Mouse (Mus musculus) hindbrain, embryonic 11.5 days (tissue): Measurements from ENCODE around the gene C8a. TPM values are rescaled to one million over a fixed set of nuclear protein-coding genes. Genes with fewer than 3 reads are reported as not detected.

Experiments used
- ATAC-seq: fragments of 200-750 bp; cut with Nextera tagmentation; 2 replicates; pipeline ENCODE4 v1.8.0; 2017; ENCODE audit warnings: mild to moderate bottlenecking, moderate TSS enrichment, moderate library complexity; ENCODE audit not compliant: low FRiP score
- DNase-seq: peaks from one replicate; pipeline ENCODE4 v3.0.0-alpha.2; 2015; ENCODE audit warnings: low spot score
- H3K27ac ChIP-seq: fragments of 300-500 bp; sonication (generic); 2 replicates; pipeline ENCODE4 v1.5.1; 2014; ENCODE audit warnings: mild to moderate bottlenecking, low read depth, low read length
- H3K27me3 ChIP-seq: fragments of 300-500 bp; sonication (generic); 2 replicates; pipeline ENCODE4 v1.6.1; 2014; ENCODE audit warnings: mild to moderate bottlenecking, low read length, moderate library complexity, mixed read lengths; ENCODE audit not compliant: control insufficient read depth, insufficient read depth
- H3K36me3 ChIP-seq: fragments of 300-500 bp; sonication (generic); 2 replicates; pipeline ENCODE4 v1.6.1; 2014; ENCODE audit warnings: mild to moderate bottlenecking, low read length, moderate library complexity, mixed read lengths; ENCODE audit not compliant: control insufficient read depth, insufficient read depth
- H3K4me1 ChIP-seq: fragments of 300-500 bp; sonication (generic); replicated peaks from 2 replicates; pipeline ENCODE4 v1.6.1; 2014; ENCODE audit warnings: low read length, mixed read lengths; ENCODE audit not compliant: control insufficient read depth, insufficient read depth
- H3K4me2 ChIP-seq: fragments of 300-500 bp; sonication (generic); replicated peaks from 2 replicates; pipeline ENCODE4 v1.6.1; 2014; ENCODE audit warnings: mild to moderate bottlenecking, low read depth, low read length
- H3K4me3 ChIP-seq: fragments of 300-500 bp; sonication (generic); 2 replicates; pipeline ENCODE4 v1.5.1; 2014; ENCODE audit warnings: low read depth, low read length
- H3K9ac ChIP-seq: fragments of 300-500 bp; sonication (generic); 2 replicates; pipeline ENCODE4 v1.6.1; 2014; ENCODE audit warnings: low read depth, low read length
- H3K9me3 ChIP-seq: fragments of 300-500 bp; sonication (generic); 2 replicates; pipeline ENCODE4 v1.6.1; 2016; ENCODE audit warnings: low read length; ENCODE audit not compliant: control insufficient read depth
- WGBS: fragments of 180-500 bp; shearing (Covaris S2); extraction: QIAGEN DNeasy Blood & Tissue Kit; methylation state at CpG from one replicate; pipeline ENCODE4 v1.1.7; 2014; 5-methylcytosine and 5-hydroxymethylcytosine counted together
- polyA plus RNA-seq: library from polyadenylated mRNA; unstranded; fragments of >200 nt; fragmentation: Nextera tagmentation; extraction: Ambion mirVana; gene quantifications from 2 replicates; pipeline ENCODE4 v1.2.1, GENCODE M21; 2014

The C8a gene
- polyA plus RNA-seq, 1 experiment from 2014 or later, result not detected

GRCm38 (mm10) chr4:104861241-104861640, 15.0 kb downstream of the C8a start:
- Histone ChIP-seq H3K27ac (no peak overlapping the region), H3K4me3 (no peak overlapping the region), H3K4me2 (no peak overlapping the region), H3K36me3 (no peaks in the 10 kb centered on the region), H3K9ac (no peak overlapping the region), H3K4me1 (no peaks in the 10 kb centered on the region), H3K27me3 (no peaks in the 10 kb centered on the region), H3K9me3 (no peaks in the 10 kb centered on the region)
- no peak for ATAC-seq
- no peak for DNase-seq
- 90% methylated on average over 8 of the region's 8 CpGs for WGBS

DNA sequence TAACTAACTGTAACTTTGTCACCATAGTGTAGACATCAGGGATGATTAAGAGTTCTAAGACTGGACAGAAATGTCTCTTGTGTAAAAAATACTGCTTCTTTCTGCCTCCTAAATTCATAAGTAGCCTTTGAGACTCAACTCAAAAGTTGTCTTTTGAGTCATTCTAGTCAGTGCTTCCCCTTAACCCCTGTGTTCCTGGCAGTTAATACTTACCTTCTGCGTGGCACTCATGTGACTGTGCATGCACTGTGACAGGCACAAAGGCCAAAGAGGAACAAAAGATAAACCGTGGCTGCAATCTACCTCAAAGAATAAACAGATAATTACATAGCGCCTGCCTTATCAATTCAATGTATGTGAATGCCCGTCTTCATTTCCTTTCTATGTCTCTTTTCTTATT, 18.4 kb downstream of the C8a start:
- H3K9ac ChIP-seq, result no peak overlapping the region
- no peaks in the 10 kb centered on the region for H3K4me1 ChIP-seq
- no peak overlapping the region for H3K4me2 ChIP-seq
- no peaks in the 10 kb centered on the region for H3K27me3 ChIP-seq
- H3K36me3 ChIP-seq, result no peaks in the 10 kb centered on the region
- no peak overlapping the region for H3K27ac ChIP-seq
- no peak for DNase-seq
- no peaks in the 10 kb centered on the region for H3K9me3 ChIP-seq
- ATAC-seq, result no peak
- 86% methylated on average over 4 of the region's 4 CpGs for WGBS
- no peak overlapping the region for H3K4me3 ChIP-seq

DNA sequence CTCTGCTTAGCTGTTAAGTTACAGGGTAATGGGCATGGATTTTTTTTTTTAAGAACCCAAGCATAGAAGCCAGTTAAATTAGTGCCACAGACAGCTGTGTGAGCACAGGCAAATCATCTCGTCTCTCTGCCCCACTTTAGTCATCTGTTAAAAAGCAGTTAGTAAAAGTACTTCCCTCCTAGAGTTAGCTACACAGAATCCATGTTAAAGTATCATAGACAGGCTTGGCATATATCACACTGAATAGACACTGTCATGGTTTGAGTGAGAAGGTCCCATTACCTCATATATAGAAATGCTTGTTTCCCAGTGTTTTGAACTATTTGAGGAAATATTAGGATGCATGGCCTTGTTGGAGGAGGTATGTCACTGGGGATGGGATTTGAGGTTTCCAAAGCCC, 19.2 kb downstream of the C8a start, which contains the start of gene Gm17662:
Gene Gm17662, plus strand, starts transcription at position 301 of the 400 bp plus-strand sequence.
- H3K9me3 ChIP-seq, result no peaks in the 10 kb centered on the region
- WGBS, result 75% methylated on average over 1 of the region's 1 CpGs
- H3K4me2 ChIP-seq, result no peak within 1 kb of the TSS
- H3K4me3 ChIP-seq, result no peak within 1 kb of the TSS
- H3K4me1 ChIP-seq, result no peaks in the 10 kb centered on the region
- ATAC-seq (no peak), DNase-seq (no peak)
- no peaks in the 10 kb centered on the region for H3K36me3 ChIP-seq
- no peak within 1 kb of the TSS for H3K9ac ChIP-seq
- no peaks in the 10 kb centered on the region for H3K27me3 ChIP-seq
- H3K27ac ChIP-seq, result no peak within 1 kb of the TSS

DNA sequence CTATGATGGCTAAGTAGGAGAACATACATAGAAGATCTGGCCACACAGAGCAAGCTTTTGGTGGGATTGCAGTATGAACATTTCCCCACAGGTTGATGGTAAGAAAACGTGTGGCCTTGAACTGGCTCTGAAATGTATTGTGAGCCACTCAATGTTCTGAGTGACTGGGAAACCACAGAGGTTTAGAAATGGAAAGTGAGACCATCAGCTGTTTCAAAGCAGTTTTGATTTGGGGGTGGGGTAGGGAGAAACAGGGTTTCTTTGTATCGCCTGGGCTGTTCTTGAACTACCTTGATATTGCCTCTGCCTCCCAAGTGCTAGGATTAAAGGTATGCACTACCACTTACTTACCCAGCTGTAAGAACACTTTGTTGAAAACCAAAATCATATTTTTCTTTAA, 21.0 kb downstream of the C8a start:
- Histone ChIP-seq H3K4me1 (no peaks in the 10 kb centered on the region), H3K27ac (no peak overlapping the region), H3K27me3 (no peaks in the 10 kb centered on the region), H3K4me2 (no peak overlapping the region), H3K4me3 (no peak overlapping the region), H3K9me3 (no peaks in the 10 kb centered on the region), H3K36me3 (no peaks in the 10 kb centered on the region), H3K9ac (no peak overlapping the region)
- DNase-seq (no peak), ATAC-seq (no peak)
- 91% methylated on average over 2 of the region's 2 CpGs for WGBS

- Histone ChIP-seq H3K4me2 (no peak overlapping the region), H3K27me3 (no peaks in the 10 kb centered on the region), H3K27ac (no peak overlapping the region), H3K4me1 (no peaks in the 10 kb centered on the region), H3K9me3 (no peaks in the 10 kb centered on the region), H3K9ac (no peak overlapping the region), H3K36me3 (no peaks in the 10 kb centered on the region), H3K4me3 (no peak overlapping the region)
- DNase-seq (peak; percentile 19), ATAC-seq (peak; percentile 35; the same call in 1 of the 2 replicates)
- 53% methylated on average over 4 of the region's 4 CpGs for WGBS
These were observed 32.7 kb downstream of the C8a start for GRCm38 (mm10) chr4:104843546-104843945.

GRCm38 (mm10) chr4:104842204-104842603, 34.0 kb downstream of the C8a start:
- H3K27me3 ChIP-seq, result no peaks in the 10 kb centered on the region
- ATAC-seq (no peak), DNase-seq (no peak)
- H3K27ac ChIP-seq, result no peak overlapping the region
- H3K4me3 ChIP-seq, result no peak overlapping the region
- no peaks in the 10 kb centered on the region for H3K4me1 ChIP-seq
- WGBS, result 84% methylated on average over 5 of the region's 5 CpGs
- no peaks in the 10 kb centered on the region for H3K36me3 ChIP-seq
- H3K9ac ChIP-seq, result no peak overlapping the region
- no peak overlapping the region for H3K4me2 ChIP-seq
- no peaks in the 10 kb centered on the region for H3K9me3 ChIP-seq

DNA sequence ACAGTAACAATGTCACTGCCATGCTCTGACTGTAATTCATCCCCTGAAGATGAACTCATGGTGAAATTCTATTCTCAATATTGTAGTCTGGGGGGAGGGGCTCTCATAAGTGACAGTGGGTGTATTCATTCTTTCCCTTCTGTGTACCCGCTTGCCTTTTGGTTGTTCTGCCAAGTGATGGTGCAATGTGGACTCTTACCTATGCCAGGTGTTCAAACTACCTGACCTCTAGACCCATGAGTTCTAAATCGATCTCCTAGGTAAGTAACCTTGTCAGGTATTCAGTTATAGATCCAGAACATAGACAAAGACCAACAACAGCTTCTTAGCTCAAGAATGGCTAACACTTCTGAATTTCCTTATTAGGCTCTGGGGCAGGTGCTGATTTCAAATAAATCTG, 37.9 kb downstream of the C8a start:
- H3K36me3 ChIP-seq, result no peaks in the 10 kb centered on the region
- DNase-seq (no peak), ATAC-seq (no peak)
- no peaks in the 10 kb centered on the region for H3K4me1 ChIP-seq
- no peak overlapping the region for H3K4me2 ChIP-seq
- no peak overlapping the region for H3K27ac ChIP-seq
- no peaks in the 10 kb centered on the region for H3K27me3 ChIP-seq
- H3K9ac ChIP-seq, result no peak overlapping the region
- no peaks in the 10 kb centered on the region for H3K9me3 ChIP-seq
- no peak overlapping the region for H3K4me3 ChIP-seq
- 88% methylated on average over 2 of the region's 2 CpGs for WGBS

DNA sequence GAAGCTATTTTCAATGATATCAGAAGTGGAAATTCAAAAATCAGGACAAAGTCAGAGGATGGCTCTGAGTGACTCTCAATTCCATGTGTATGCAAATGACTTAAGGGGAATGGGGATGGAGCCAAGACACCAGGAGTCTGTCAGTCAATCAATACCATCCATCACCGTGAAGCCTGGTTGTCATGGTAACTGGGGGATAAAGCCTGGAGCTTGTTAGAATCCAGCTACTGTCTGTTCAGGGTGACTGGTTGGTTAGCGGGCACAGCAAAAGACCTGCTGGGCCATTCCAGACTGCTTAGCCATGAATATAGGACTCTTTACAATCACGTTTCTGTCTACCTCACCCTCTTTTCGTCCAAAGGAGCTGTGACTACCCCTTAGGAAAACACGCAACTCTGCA, 41.1 kb downstream of the C8a start:
- Histone ChIP-seq H3K4me3 (no peak overlapping the region), H3K36me3 (no peaks in the 10 kb centered on the region), H3K27ac (peak overlapping the region; percentile 54; the same call in 1 of the 2 replicates), H3K27me3 (no peaks in the 10 kb centered on the region), H3K4me2 (no peak overlapping the region), H3K9me3 (no peaks in the 10 kb centered on the region), H3K9ac (no peak overlapping the region), H3K4me1 (no peaks in the 10 kb centered on the region)
- ATAC-seq, result peak; percentile 75
- peak; percentile 66 for DNase-seq
- 11% methylated on average over 5 of the region's 5 CpGs for WGBS

GRCm38 (mm10) chr4:104828939-104829338, 47.3 kb downstream of the C8a start:
- no peak overlapping the region for H3K4me3 ChIP-seq
- no peak overlapping the region for H3K27ac ChIP-seq
- WGBS, result 90% methylated on average over 5 of the region's 5 CpGs
- H3K9ac ChIP-seq, result no peak overlapping the region
- no peak overlapping the region for H3K4me2 ChIP-seq
- no peaks in the 10 kb centered on the region for H3K9me3 ChIP-seq
- no peaks in the 10 kb centered on the region for H3K36me3 ChIP-seq
- H3K4me1 ChIP-seq, result no peaks in the 10 kb centered on the region
- ATAC-seq (no peak), DNase-seq (no peak)
- no peaks in the 10 kb centered on the region for H3K27me3 ChIP-seq
